Mouse (Mus musculus) forebrain, postnatal 0 days (tissue): Measurements from ENCODE around the gene Soat1. TPM values are rescaled to one million over a fixed set of nuclear protein-coding genes. Genes with fewer than 3 reads are reported as not detected.

Source experiments
- ATAC-seq: fragments of 200-750 bp; cut with Nextera tagmentation; 2 replicates; pipeline ENCODE4 v1.8.0; 2017; ENCODE audit warnings: mild to moderate bottlenecking, moderate library complexity
- DNase-seq: peaks from one replicate; pipeline ENCODE4 v3.0.0-alpha.2; 2015
- H3K27ac ChIP-seq: fragments of 300-500 bp; sonication (generic); 2 replicates; pipeline ENCODE4 v1.5.1; 2014; ENCODE audit warnings: low read depth, mild to moderate bottlenecking, antibody characterized with exemption, low read length, moderate library complexity, mixed read lengths
- H3K27me3 ChIP-seq: fragments of 300-500 bp; sonication (generic); 2 replicates; pipeline ENCODE4 v1.6.1; 2014; ENCODE audit warnings: mild to moderate bottlenecking, low read length, mixed read lengths; ENCODE audit not compliant: insufficient read depth
- H3K36me3 ChIP-seq: fragments of 300-500 bp; sonication (generic); 2 replicates; pipeline ENCODE4 v1.6.1; 2014; ENCODE audit warnings: mild to moderate bottlenecking, moderate library complexity; ENCODE audit not compliant: insufficient read depth
- H3K4me1 ChIP-seq: fragments of 300-500 bp; sonication (generic); 2 replicates; pipeline ENCODE4 v1.6.1; 2014; ENCODE audit warnings: antibody characterized with exemption; ENCODE audit not compliant: insufficient read depth
- H3K4me2 ChIP-seq: fragments of 300-500 bp; sonication (generic); 2 replicates; pipeline ENCODE4 v1.6.1; 2014; ENCODE audit warnings: low read depth, mild to moderate bottlenecking, moderate library complexity
- H3K4me3 ChIP-seq: fragments of 300-500 bp; sonication (generic); 2 replicates; pipeline ENCODE4 v1.5.1; 2014; ENCODE audit warnings: low read depth, low read length, mixed read lengths
- H3K9ac ChIP-seq: fragments of 300-500 bp; sonication (generic); 2 replicates; pipeline ENCODE4 v1.6.1; 2014; ENCODE audit warnings: mild to moderate bottlenecking
- H3K9me3 ChIP-seq: fragments of 300-500 bp; sonication (generic); 2 replicates; pipeline ENCODE4 v1.6.1; 2016; ENCODE audit warnings: low read length
- CTCF ChIP-seq: sonication (generic); IDR thresholded peaks from 2 replicates; pipeline ENCODE4 v1.5.1; 2016; ENCODE audit warnings: antibody characterized with exemption, control low read depth, low read depth
- WGBS: fragments of 180-500 bp; shearing (Covaris S2); extraction: QIAGEN DNeasy Blood & Tissue Kit; methylation state at CpG from one replicate; pipeline ENCODE4 v1.1.7; 2014; 5-methylcytosine and 5-hydroxymethylcytosine counted together
- polyA plus RNA-seq: library from polyadenylated mRNA; unstranded; fragments of >200 nt; fragmentation: Nextera tagmentation; extraction: Ambion mirVana; gene quantifications from 2 replicates; pipeline ENCODE4 v1.2.1, GENCODE M21; 2015
- total RNA-seq: library from RNA; depleted of rRNA; stranded (reverse); fragments of >200 nt; gene quantifications from 2 replicates; pipeline ENCODE4 v1.2.3, GENCODE M21; 2014; rRNA removed

Soat1 gene
- total and polyA plus RNA-seq, 2 experiments from 2014 or later, result 11.7 to 20.6 TPM

GRCm38 (mm10) chr1:156386232-156386631 is 87.9 kb downstream of the Soat1 start:
- Histone ChIP-seq H3K4me2 (no peak overlapping the region), H3K4me1 (no peaks in the 10 kb centered on the region), H3K9ac (no peak overlapping the region), H3K27ac (no peak overlapping the region), H3K4me3 (no peak overlapping the region), H3K27me3 (no peaks in the 10 kb centered on the region), H3K9me3 (no peaks in the 10 kb centered on the region), H3K36me3 (no peaks in the 10 kb centered on the region)
- TF ChIP-seq CTCF, result no peak
- WGBS, result 93% methylated on average over 4 of the region's 4 CpGs
- ATAC-seq (no peak), DNase-seq (no peak)

GRCm38 (mm10) chr1:156381217-156381616 is 92.9 kb downstream of the Soat1 start:
- no peak for ATAC-seq
- 92% methylated on average over 3 of the region's 3 CpGs for WGBS
- no peak for TF ChIP-seq CTCF

More at GRCm38 (mm10) chr1:156381217-156381616, 92.9 kb downstream of the Soat1 start:
- H3K4me2 ChIP-seq, result no peak overlapping the region
- no peak for DNase-seq
- H3K4me3 ChIP-seq, result no peak overlapping the region
- H3K9ac ChIP-seq, result no peak overlapping the region
- no peaks in the 10 kb centered on the region for H3K27me3 ChIP-seq
- H3K4me1 ChIP-seq, result no peaks in the 10 kb centered on the region
- H3K27ac ChIP-seq, result no peak overlapping the region
- no peaks in the 10 kb centered on the region for H3K9me3 ChIP-seq
- no peaks in the 10 kb centered on the region for H3K36me3 ChIP-seq

Other genes starting within 250 kb of the Soat1 start
- gene Tdrd5, start 170.7 kb downstream of the Soat1 start, total RNA-seq, result 0.77 and 1.9 TPM in 2 replicates
- gene Tdrd5, start 170.7 kb downstream of the Soat1 start, polyA plus RNA-seq, result 0.16 and 0.42 TPM in 2 replicates
- gene Nphs2, start 163.6 kb downstream of the Soat1 start, total RNA-seq, result 1.2 and 2.4 TPM in 2 replicates
- gene Nphs2, start 163.6 kb downstream of the Soat1 start, polyA plus RNA-seq, result 1.1 and 1.4 TPM in 2 replicates
- 646 and 750 TPM in 2 replicates for gene Gm2000, start 108.3 kb downstream of the Soat1 start, total RNA-seq
- 515 and 680 TPM in 2 replicates for gene Gm2000, start 108.3 kb downstream of the Soat1 start, polyA plus RNA-seq
- 0.23 and 0.52 TPM in 2 replicates for gene Axdnd1, start 53.2 kb downstream of the Soat1 start, total RNA-seq
- gene Axdnd1, start 53.2 kb downstream of the Soat1 start, polyA plus RNA-seq, result 0.29 and 0.56 TPM in 2 replicates
- 21.8 and 24.6 TPM in 2 replicates for gene Gm10031, start 49.7 kb upstream of the Soat1 start, total RNA-seq
- gene Gm10031, start 49.7 kb upstream of the Soat1 start, polyA plus RNA-seq, result 0.49 and 0.75 TPM in 2 replicates
- 21.4 and 29.2 TPM in 2 replicates for gene Abl2, start 84.5 kb upstream of the Soat1 start, total RNA-seq
- 2.8 and 4.6 TPM in 2 replicates for gene Abl2, start 84.5 kb upstream of the Soat1 start, polyA plus RNA-seq
- 1.5 and 4.5 TPM in 2 replicates for gene Tor3a, start 200.0 kb upstream of the Soat1 start, total RNA-seq
- 4.0 and 4.4 TPM in 2 replicates for gene Tor3a, start 200.0 kb upstream of the Soat1 start, polyA plus RNA-seq
- 60.6 and 68.1 TPM in 2 replicates for gene Fam20b, start 244.8 kb upstream of the Soat1 start, total RNA-seq
- gene Fam20b, start 244.8 kb upstream of the Soat1 start, polyA plus RNA-seq, result 21.0 and 30.4 TPM in 2 replicates